Mouse (Mus musculus): Measurements from ENCODE around the gene Cd209a. TPM values are rescaled to one million over a fixed set of nuclear protein-coding genes. Genes with fewer than 3 reads are reported as not detected.

Gene Cd209a
- polyA plus RNA-seq, 1 experiment from 2014 or later: not detected

DNA sequence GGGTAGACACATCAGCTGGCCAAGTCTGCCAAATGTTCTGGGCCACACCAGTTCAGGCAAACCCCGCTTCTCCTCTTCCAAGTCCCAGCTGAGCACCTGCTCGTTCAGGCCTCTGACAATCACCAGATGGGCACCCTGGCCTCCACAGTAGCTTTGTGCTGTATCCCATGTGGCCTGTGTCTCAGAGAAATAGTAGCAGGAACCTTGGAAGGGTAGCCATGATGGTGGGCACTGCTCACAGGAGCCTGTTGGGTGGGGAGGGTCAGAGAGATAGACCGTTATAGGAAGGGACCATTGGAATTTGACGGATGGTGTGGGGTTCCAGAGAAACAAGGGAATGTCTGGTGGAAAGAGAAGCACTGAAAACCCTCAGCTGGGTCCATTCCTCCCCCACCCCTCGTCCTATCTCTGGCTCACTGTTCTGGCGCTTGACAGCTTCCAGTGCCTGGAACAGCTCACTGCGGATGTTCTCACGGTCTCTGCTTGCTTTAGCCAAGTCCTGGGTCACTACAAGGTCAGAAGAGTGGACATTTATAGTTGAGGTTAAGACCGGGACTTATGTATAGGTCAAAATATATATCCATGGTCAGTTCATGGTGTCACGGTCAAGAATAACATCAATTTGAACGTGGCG, 31.3 kb downstream of the Cd209a start:
- no peak overlapping the region for H3K27ac ChIP-seq (ENCODE audit: low read depth, low read length)
- H3K4me3 ChIP-seq (ENCODE audit: low read depth, low read length): no peak overlapping the region
- no peak overlapping the region for H3K4me2 ChIP-seq (ENCODE audit: low read length)
- no peaks in the 10 kb centered on the region for H3K27me3 ChIP-seq (replicated peaks; ENCODE audit: control insufficient read depth, insufficient read depth, low read length)
- no peaks in the 10 kb centered on the region for H3K4me1 ChIP-seq (ENCODE audit: control insufficient read depth, insufficient read depth, low read length)
- WGBS: 88% methylated on average over 12 of the region's 12 CpGs
- no peaks in the 10 kb centered on the region for H3K9me3 ChIP-seq (replicated peaks; ENCODE audit: control insufficient read depth, low read length)
- ATAC-seq (no peak), DNase-seq (ENCODE audit: low spot score) (no peak)
- no peak overlapping the region for H3K9ac ChIP-seq (ENCODE audit: low read length)
- H3K36me3 ChIP-seq (ENCODE audit: control insufficient read depth, insufficient read depth, low read length): no peaks in the 10 kb centered on the region

GRCm38 (mm10) chr8:3711646-3712045, 37.1 kb downstream of the Cd209a start:
- Histone ChIP-seq H3K4me1 (ENCODE audit: control insufficient read depth, insufficient read depth, low read length) (no peaks in the 10 kb centered on the region), H3K4me3 (ENCODE audit: low read depth, low read length) (no peak overlapping the region), H3K4me2 (ENCODE audit: low read length) (no peak overlapping the region), H3K9me3 (replicated peaks; ENCODE audit: control insufficient read depth, low read length) (no peaks in the 10 kb centered on the region), H3K36me3 (ENCODE audit: control insufficient read depth, insufficient read depth, low read length) (no peaks in the 10 kb centered on the region), H3K27ac (ENCODE audit: low read depth, low read length) (no peak overlapping the region), H3K27me3 (replicated peaks; ENCODE audit: control insufficient read depth, insufficient read depth, low read length) (no peaks in the 10 kb centered on the region), H3K9ac (ENCODE audit: low read length) (no peak overlapping the region)
- DNase-seq (ENCODE audit: low spot score) (no peak), ATAC-seq (no peak)
- 71% methylated on average over 2 of the region's 2 CpGs for WGBS

GRCm38 (mm10) chr8:3710312-3710711, 38.5 kb downstream of the Cd209a start:
- 81% methylated on average over 3 of the region's 3 CpGs for WGBS
- Histone ChIP-seq H3K27me3 (replicated peaks; ENCODE audit: control insufficient read depth, insufficient read depth, low read length) (no peaks in the 10 kb centered on the region), H3K4me3 (ENCODE audit: low read depth, low read length) (no peak overlapping the region), H3K4me1 (ENCODE audit: control insufficient read depth, insufficient read depth, low read length) (no peaks in the 10 kb centered on the region), H3K36me3 (ENCODE audit: control insufficient read depth, insufficient read depth, low read length) (no peaks in the 10 kb centered on the region), H3K4me2 (ENCODE audit: low read length) (no peak overlapping the region), H3K9ac (ENCODE audit: low read length) (no peak overlapping the region), H3K9me3 (replicated peaks; ENCODE audit: control insufficient read depth, low read length) (no peaks in the 10 kb centered on the region), H3K27ac (ENCODE audit: low read depth, low read length) (no peak overlapping the region)
- DNase-seq (ENCODE audit: low spot score): no peak
- no peak for ATAC-seq

GRCm38 (mm10) chr8:3707611-3708010, 41.2 kb downstream of the Cd209a start:
- H3K36me3 ChIP-seq (ENCODE audit: control insufficient read depth, insufficient read depth, low read length): no peaks in the 10 kb centered on the region
- no peaks in the 10 kb centered on the region for H3K27me3 ChIP-seq (replicated peaks; ENCODE audit: control insufficient read depth, insufficient read depth, low read length)
- ATAC-seq (no peak), DNase-seq (ENCODE audit: low spot score) (no peak)
- H3K4me3 ChIP-seq (ENCODE audit: low read depth, low read length): no peak overlapping the region
- no peaks in the 10 kb centered on the region for H3K9me3 ChIP-seq (replicated peaks; ENCODE audit: control insufficient read depth, low read length)
- H3K27ac ChIP-seq (ENCODE audit: low read depth, low read length): no peak overlapping the region
- 77% methylated on average over 7 of the region's 7 CpGs for WGBS
- no peak overlapping the region for H3K4me2 ChIP-seq (ENCODE audit: low read length)
- H3K4me1 ChIP-seq (ENCODE audit: control insufficient read depth, insufficient read depth, low read length): no peaks in the 10 kb centered on the region
- no peak overlapping the region for H3K9ac ChIP-seq (ENCODE audit: low read length)

DNA sequence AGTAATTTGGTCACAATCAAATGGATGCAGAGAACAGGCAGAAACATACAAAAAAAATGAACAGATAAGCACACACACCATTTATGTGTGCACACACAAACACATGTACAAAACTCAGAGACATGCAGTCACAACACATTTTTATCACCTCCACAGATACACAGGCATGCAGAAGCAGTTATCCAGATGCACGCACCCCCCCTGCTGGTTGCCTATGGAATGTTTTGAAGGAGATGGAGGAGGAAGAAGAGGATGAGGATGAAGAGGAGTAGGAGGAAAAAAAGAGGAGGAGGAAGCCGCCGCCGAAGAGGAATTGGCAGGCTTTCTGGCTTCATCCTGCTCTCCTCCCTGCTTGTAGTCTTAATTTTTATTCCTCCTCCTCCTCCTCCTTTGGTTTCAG, 43.1 kb downstream of the Cd209a start:
- H3K9me3 ChIP-seq (replicated peaks; ENCODE audit: control insufficient read depth, low read length): no peaks in the 10 kb centered on the region
- ATAC-seq: no peak
- no peak for DNase-seq (ENCODE audit: low spot score)
- no peak overlapping the region for H3K27ac ChIP-seq (ENCODE audit: low read depth, low read length)
- no peak overlapping the region for H3K4me2 ChIP-seq (ENCODE audit: low read length)
- H3K9ac ChIP-seq (ENCODE audit: low read length): no peak overlapping the region
- WGBS: 65% methylated on average over 4 of the region's 4 CpGs
- no peaks in the 10 kb centered on the region for H3K36me3 ChIP-seq (ENCODE audit: control insufficient read depth, insufficient read depth, low read length)
- H3K4me1 ChIP-seq (ENCODE audit: control insufficient read depth, insufficient read depth, low read length): no peaks in the 10 kb centered on the region
- no peak overlapping the region for H3K4me3 ChIP-seq (ENCODE audit: low read depth, low read length)
- no peaks in the 10 kb centered on the region for H3K27me3 ChIP-seq (replicated peaks; ENCODE audit: control insufficient read depth, insufficient read depth, low read length)

- Histone ChIP-seq H3K4me2 (ENCODE audit: low read length) (no peak overlapping the region), H3K9ac (ENCODE audit: low read length) (no peak overlapping the region), H3K4me1 (ENCODE audit: control insufficient read depth, insufficient read depth, low read length) (no peaks in the 10 kb centered on the region), H3K27ac (ENCODE audit: low read depth, low read length) (no peak overlapping the region), H3K9me3 (replicated peaks; ENCODE audit: control insufficient read depth, low read length) (no peaks in the 10 kb centered on the region), H3K4me3 (ENCODE audit: low read depth, low read length) (no peak overlapping the region), H3K36me3 (ENCODE audit: control insufficient read depth, insufficient read depth, low read length) (no peaks in the 10 kb centered on the region), H3K27me3 (replicated peaks; ENCODE audit: control insufficient read depth, insufficient read depth, low read length) (no peaks in the 10 kb centered on the region)
- 84% methylated on average over 1 of the region's 1 CpGs for WGBS
- ATAC-seq (no peak), DNase-seq (ENCODE audit: low spot score) (no peak)
Observed at GRCm38 (mm10) chr8:3701491-3701890, 47.3 kb downstream of the Cd209a start.

- DNase-seq (ENCODE audit: low spot score) (no peak), ATAC-seq (no peak)
- WGBS: 86% methylated on average over 3 of the region's 3 CpGs
- no peaks in the 10 kb centered on the region for H3K27me3 ChIP-seq (replicated peaks; ENCODE audit: control insufficient read depth, insufficient read depth, low read length)
- H3K4me3 ChIP-seq (ENCODE audit: low read depth, low read length): no peak within 1 kb of the TSS
- no peak within 1 kb of the TSS for H3K27ac ChIP-seq (ENCODE audit: low read depth, low read length)
- no peaks in the 10 kb centered on the region for H3K9me3 ChIP-seq (replicated peaks; ENCODE audit: control insufficient read depth, low read length)
- no peaks in the 10 kb centered on the region for H3K4me1 ChIP-seq (ENCODE audit: control insufficient read depth, insufficient read depth, low read length)
- H3K36me3 ChIP-seq (ENCODE audit: control insufficient read depth, insufficient read depth, low read length): no peaks in the 10 kb centered on the region
- no peak within 1 kb of the TSS for H3K4me2 ChIP-seq (ENCODE audit: low read length)
- H3K9ac ChIP-seq (ENCODE audit: low read length): no peak within 1 kb of the TSS
Observed at GRCm38 (mm10) chr8:3694121-3694520, 54.7 kb downstream of the Cd209a start, which contains the start of gene Fcer2a. Fcer2a (minus strand) TSS chr8:3694175.

Small RNAs within 50 kb of the gene (microRNA-seq; reads per million reads assigned to microRNA genes)
- gene Gm24934: not detected

Other genes with a start within 250 kb of the Cd209a start
- 50.5 and 52.2 TPM in 2 replicates for gene Mcoln1, start 248.5 kb downstream of the Cd209a start, polyA plus RNA-seq (2014; fragmentation: Nextera tagmentation; extraction: Ambion mirVana)
- 16.7 and 20.7 TPM in 2 replicates for gene Pnpla6, start 233.6 kb downstream of the Cd209a start, polyA plus RNA-seq (2014; fragmentation: Nextera tagmentation; extraction: Ambion mirVana)
- 0.54 and 1.3 TPM in 2 replicates for gene C330021F23Rik, start 181.0 kb downstream of the Cd209a start, polyA plus RNA-seq (2014; fragmentation: Nextera tagmentation; extraction: Ambion mirVana)
- 25.9 and 32.5 TPM in 2 replicates for gene Camsap3, start 161.7 kb downstream of the Cd209a start, polyA plus RNA-seq (2014; fragmentation: Nextera tagmentation; extraction: Ambion mirVana)
- gene Xab2, start 127.7 kb downstream of the Cd209a start, polyA plus RNA-seq (2014; fragmentation: Nextera tagmentation; extraction: Ambion mirVana): 63.2 and 67.0 TPM in 2 replicates
- 95.7 and 99.8 TPM in 2 replicates for gene Pet100, start 127.4 kb downstream of the Cd209a start, polyA plus RNA-seq (2014; fragmentation: Nextera tagmentation; extraction: Ambion mirVana)
- gene Pcp2, start 123.4 kb downstream of the Cd209a start, polyA plus RNA-seq (2014; fragmentation: Nextera tagmentation; extraction: Ambion mirVana): 0.53 and 2.7 TPM in 2 replicates
- 32.4 and 40.1 TPM in 2 replicates for gene Stxbp2, start 118.0 kb downstream of the Cd209a start, polyA plus RNA-seq (2014; fragmentation: Nextera tagmentation; extraction: Ambion mirVana)
- gene Retn, start 93.2 kb downstream of the Cd209a start, polyA plus RNA-seq (2014; fragmentation: Nextera tagmentation; extraction: Ambion mirVana): 0.26 and 0.32 TPM in 2 replicates
- gene Mcemp1, start 83.2 kb downstream of the Cd209a start, polyA plus RNA-seq (2014; fragmentation: Nextera tagmentation; extraction: Ambion mirVana): 0.23 TPM in 1 of 2 replicates, not detected in the other
- 13.1 and 13.2 TPM in 2 replicates for gene Fcor, start 76.6 kb downstream of the Cd209a start, polyA plus RNA-seq (2014; fragmentation: Nextera tagmentation; extraction: Ambion mirVana)
- 51.8 and 52.1 TPM in 2 replicates for gene Trappc5, start 72.7 kb downstream of the Cd209a start, polyA plus RNA-seq (2014; fragmentation: Nextera tagmentation; extraction: Ambion mirVana)
- gene Fcer2a, start 54.8 kb downstream of the Cd209a start, polyA plus RNA-seq (2014; fragmentation: Nextera tagmentation; extraction: Ambion mirVana): 0.08 and 0.15 TPM in 2 replicates
- gene Clec4g, start 28.3 kb downstream of the Cd209a start, polyA plus RNA-seq (2014; fragmentation: Nextera tagmentation; extraction: Ambion mirVana): not detected in 2 replicates
- not detected in 2 replicates for gene Cd209e, start 105.3 kb upstream of the Cd209a start, polyA plus RNA-seq (2014; fragmentation: Nextera tagmentation; extraction: Ambion mirVana)
- gene Cd209d, start 129.6 kb upstream of the Cd209a start, polyA plus RNA-seq (2014; fragmentation: Nextera tagmentation; extraction: Ambion mirVana): not detected in 2 replicates
- not detected in 2 replicates for gene Cd209b, start 177.9 kb upstream of the Cd209a start, polyA plus RNA-seq (2014; fragmentation: Nextera tagmentation; extraction: Ambion mirVana)
- gene Cd209c, start 205.8 kb upstream of the Cd209a start, polyA plus RNA-seq (2014; fragmentation: Nextera tagmentation; extraction: Ambion mirVana): 0.14 and 0.51 TPM in 2 replicates

Measured in forebrain, embryonic 14.5 days (tissue).